Mouse (Mus musculus) cerebellum, adult 8-10 months (tissue): Measurements from ENCODE around the gene Mtrf1.

Experiments used
- DNase-seq: peaks from one replicate; pipeline ENCODE4 v3.0.0; 2022

The Mtrf1 gene

DNA sequence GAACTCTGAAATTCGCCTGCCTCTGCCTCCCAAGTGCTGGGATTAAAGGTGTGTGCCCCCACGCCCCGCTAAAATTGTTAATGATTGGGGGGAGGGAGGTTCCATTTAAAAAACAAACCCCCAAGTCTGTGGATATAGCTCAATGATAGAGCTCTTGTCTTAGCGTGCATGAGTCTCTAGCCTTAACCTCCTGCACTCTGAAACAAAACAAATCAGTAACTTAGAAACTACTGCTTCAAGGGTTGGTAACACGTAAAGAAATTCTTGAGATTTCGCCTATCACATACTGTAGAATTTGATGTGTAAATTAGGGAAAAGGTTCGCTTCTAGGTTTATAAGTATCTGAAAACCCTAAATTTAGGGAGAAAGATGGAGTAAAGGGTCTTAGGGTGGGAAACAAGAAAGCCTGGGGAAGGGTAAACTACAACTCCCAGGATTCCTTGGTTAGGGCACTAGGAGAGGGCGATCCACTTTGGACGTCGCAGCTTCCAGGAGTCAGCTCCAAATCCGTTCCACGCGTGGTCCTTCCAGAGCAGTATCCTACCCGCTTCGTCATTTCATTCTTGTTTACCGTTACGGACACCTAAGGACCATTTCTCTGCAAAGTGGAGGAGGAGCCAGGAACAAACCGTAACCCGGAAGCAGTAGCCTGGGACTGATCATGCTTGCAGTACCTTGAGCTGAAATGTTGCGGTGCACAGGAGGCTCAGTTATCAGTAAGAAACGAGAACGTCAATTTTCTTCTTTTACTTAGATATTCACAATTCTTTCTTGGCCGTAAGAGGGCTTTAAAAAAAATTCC lies at the start of gene Mtrf1:
TSS of gene Mtrf1 (plus strand) at position 452 of the 802 bp plus-strand sequence.
- DNase-seq: peak; percentile 67

DNA sequence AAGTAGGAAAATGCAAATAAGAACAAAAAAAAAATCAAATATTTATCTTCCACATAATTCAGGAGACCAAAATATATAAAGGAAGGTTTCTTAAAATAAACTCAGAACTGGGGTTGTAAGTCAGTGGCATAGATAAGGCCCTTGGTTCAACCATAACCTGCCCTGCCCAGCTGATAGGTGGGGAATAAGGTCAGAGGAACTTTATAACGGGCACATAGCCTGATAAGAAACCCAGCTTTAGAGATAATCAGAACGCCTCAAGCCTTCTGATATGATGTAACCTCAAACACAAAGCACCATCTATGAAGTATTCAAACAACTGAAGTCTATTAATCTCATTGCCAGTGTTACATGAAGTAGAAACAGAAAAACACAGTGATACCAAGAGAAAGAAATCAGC lies 39.5 kb upstream of the Mtrf1 start:
- DNase-seq: no peak

DNA sequence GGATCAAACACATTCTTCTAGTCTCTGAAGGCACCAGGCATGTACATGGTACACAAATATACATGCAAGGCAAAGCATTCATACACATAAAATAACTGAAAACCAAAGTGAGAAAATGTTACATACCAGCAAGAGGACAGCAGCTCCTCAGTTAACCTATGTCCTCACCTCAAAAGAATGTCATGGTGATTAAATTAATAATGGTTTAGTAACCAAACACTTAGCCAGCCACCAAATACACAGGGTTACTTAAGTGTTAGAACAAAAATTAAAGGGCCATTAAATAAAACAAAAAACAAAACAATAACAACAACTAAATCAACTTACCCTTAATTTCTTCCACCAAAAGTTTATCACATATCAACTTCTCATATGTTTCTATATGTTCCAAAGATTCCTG lies 20.5 kb upstream of the Mtrf1 start:
- no peak for DNase-seq

DNA sequence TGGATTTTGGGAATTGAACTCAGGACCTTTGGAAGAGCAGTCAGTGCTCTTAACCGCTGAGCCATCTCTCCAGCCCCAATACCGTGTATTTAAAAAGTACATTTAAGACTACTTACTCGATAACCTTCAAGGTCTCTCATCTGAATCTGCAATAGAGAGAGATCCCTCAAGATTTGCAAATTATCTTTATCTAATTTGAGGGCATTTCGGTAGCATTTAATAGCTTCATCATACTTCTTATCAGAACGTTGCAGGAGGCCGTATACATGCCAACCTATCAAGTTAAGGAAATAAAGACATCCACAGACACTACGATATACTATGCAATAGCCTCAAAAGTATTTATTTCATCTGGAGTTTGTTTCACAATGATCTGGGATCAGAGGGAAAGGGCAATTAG lies 14.5 kb upstream of the Mtrf1 start:
- no peak for DNase-seq

DNA sequence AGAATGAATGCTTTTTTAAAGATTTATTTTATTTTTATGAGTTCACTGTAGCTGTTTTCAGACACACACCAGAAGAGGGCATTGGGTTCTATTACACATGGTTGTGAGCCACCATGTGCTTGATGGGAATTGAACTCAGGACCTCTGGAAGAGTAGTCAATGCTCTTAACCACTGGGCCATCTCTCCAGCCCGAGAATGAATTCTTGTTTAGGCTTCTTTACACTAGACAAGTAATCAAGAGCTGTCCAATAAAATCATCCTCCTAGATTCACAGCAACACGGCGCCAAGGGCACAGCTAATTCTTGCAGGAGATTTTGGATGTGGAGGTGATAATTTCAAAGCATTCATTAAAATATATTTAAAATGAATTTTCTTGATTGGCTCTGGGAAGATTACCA lies 9.3 kb upstream of the Mtrf1 start:
- DNase-seq: no peak

GRCm38 (mm10) chr14:79389438-79390264 lies 7.9 kb upstream of the Mtrf1 start:
- DNase-seq: peak; percentile 47

GRCm38 (mm10) chr14:79390265-79390926 lies 7.2 kb upstream of the Mtrf1 start, which contains the start of gene Naa16:
Gene Naa16, minus strand, starts transcription at chr14:79390778.
- DNase-seq: peak; percentile 94

- DNase-seq: no peak
Measured at GRCm38 (mm10) chr14:79393289-79393688, 4.3 kb upstream of the Mtrf1 start.

DNA sequence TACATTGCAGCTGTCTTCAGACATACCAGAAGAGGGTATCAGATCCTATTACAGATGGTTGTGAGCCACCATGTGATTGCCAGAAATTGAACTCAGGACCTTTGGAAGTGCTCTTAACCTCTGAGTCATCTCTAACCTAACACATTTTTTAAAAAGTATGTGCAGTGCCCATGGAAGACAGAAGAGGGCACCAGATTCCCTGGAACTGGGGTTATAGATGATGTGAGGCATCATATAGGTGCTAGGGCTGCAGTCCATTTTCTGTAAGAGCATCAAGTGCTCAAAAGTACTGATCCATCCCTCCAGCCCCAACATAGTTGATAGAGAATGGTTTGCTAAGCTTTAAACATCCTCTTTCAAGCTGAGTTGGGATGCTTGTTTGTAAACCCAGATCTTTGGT lies 3.0 kb upstream of the Mtrf1 start:
- no peak for DNase-seq

- DNase-seq: no peak
Measured at GRCm38 (mm10) chr14:79407641-79408040, 10.1 kb downstream of the Mtrf1 start.

GRCm38 (mm10) chr14:79409278-79409830 lies 11.8 kb downstream of the Mtrf1 start:
- no peak for DNase-seq

GRCm38 (mm10) chr14:79410662-79411061 lies 13.1 kb downstream of the Mtrf1 start:
- DNase-seq: no peak

DNA sequence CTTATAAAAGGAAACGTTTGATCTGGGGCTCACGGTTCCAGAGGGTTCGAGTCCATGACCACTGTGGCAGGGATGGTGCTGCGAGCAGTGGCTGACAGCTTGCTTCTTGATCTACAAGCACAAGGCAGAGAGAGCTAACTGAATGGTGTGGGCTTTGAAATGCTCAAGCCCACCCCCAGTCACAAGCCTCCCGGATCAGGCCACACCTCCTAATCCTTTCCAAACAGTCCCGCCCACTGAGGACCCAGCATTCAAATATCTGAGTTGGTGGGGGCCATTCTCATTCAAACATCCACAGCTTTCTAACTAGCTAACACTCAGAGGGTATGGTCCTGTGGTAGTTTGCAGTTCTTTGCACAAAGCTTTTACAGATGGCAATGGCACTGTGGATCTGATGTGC lies 15.5 kb downstream of the Mtrf1 start:
- DNase-seq: no peak

- no peak for DNase-seq
Measured at GRCm38 (mm10) chr14:79420083-79420685, 22.6 kb downstream of the Mtrf1 start.

GRCm38 (mm10) chr14:79425979-79426729 lies 28.6 kb downstream of the Mtrf1 start, which contains the start of gene Kbtbd7:
Gene Kbtbd7, plus strand, starts transcription at chr14:79426511.
- DNase-seq: peak; percentile 87

DNA sequence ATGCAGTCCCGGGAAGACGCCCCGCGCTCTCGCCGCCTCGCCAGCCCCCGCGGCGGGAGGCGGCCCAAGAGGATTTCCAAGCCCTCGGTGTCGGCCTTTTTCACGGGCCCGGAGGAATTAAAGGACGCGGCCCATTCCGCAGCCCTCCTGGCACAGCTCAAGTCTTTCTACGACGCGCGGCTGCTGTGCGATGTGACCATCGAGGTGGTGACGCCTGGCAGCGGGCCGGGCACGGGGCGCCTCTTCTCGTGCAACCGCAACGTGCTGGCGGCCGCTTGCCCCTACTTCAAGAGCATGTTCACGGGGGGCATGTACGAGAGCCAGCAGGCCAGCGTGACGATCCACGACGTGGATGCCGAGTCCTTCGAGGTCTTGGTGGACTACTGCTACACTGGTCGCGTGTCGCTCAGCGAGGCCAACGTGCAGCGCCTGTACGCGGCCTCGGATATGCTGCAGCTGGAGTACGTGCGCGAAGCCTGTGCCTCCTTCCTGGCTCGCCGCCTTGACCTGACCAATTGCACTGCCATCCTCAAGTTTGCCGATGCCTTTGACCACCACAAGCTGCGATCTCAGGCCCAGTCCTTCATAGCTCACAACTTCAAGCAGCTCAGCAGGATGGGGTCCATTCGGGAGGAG lies 29.3 kb downstream of the Mtrf1 start:
- DNase-seq: peak; percentile 23

GRCm38 (mm10) chr14:79434068-79434467 lies 36.5 kb downstream of the Mtrf1 start:
- DNase-seq: no peak

GRCm38 (mm10) chr14:79440655-79441054 lies 43.1 kb downstream of the Mtrf1 start:
- DNase-seq: no peak

- no peak for DNase-seq
Measured at GRCm38 (mm10) chr14:79441441-79441840, 43.9 kb downstream of the Mtrf1 start.

GRCm38 (mm10) chr14:79444601-79445000 lies 47.0 kb downstream of the Mtrf1 start:
- no peak for DNase-seq

DNA sequence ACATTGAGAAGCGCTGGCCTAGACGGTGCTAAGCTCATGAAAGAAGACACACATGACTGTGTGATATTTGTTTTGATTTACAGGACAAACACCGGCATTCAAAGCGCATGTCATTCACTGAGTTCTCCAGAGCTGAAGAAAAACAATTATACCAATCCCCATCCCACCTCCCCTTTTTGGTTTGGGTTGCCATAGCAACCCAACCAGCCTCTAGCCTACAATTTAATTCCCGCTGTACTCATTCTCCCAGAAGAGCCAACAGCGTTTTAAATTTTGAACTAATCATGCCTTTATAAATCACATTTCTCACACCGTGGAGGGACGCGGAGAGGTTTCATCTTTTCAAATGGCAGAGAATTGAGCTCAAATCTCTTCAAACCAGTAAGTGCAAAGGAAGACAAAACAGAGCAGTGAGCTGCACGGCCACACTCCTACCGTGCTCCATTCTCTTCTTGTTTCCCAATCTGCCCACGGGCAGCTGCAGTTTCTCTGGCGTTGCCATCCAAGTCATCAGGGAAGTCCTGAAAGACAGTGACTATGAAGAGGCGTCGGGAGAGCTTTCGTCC lies 47.6 kb downstream of the Mtrf1 start:
- no peak for DNase-seq
